Mouse (Mus musculus) ES-E14 (cell line): ENCODE results near the gene 2810006K23Rik. TPM values are rescaled to one million over a fixed set of nuclear protein-coding genes. Genes with fewer than 3 reads are reported as not detected.

Experiments used
- DNase-seq: peaks from one replicate; pipeline ENCODE4 v3.0.0-alpha.2; 2013; ENCODE audit warnings: low read depth, low spot score
- H3K27ac ChIP-seq: 2 replicates; pipeline ENCODE4 v1.5.1; 2012; ENCODE audit warnings: low read depth, mild to moderate bottlenecking, low read length, moderate library complexity, mixed read lengths; ENCODE audit not compliant: poor library complexity, insufficient read depth, severe bottlenecking
- H3K36me3 ChIP-seq: 2 replicates; pipeline ENCODE4 v1.6.1; 2012; ENCODE audit warnings: mild to moderate bottlenecking, low read length, moderate library complexity, mixed read lengths; ENCODE audit not compliant: control insufficient read depth, poor library complexity, insufficient read depth, severe bottlenecking
- H3K4me1 ChIP-seq, 2 experiments: fragments of 150-350 bp in 1 of 2; sonication (generic) in 1 of 2; 2 replicates each; pipeline ENCODE4 v1.6.1; 2012; ENCODE audit warnings: low read length in 2 of 2, mild to moderate bottlenecking in 1 of 2, mixed read lengths in 1 of 2; ENCODE audit not compliant: control insufficient read depth in 2 of 2, insufficient read depth in 2 of 2, poor library complexity in 1 of 2
- H3K4me3 ChIP-seq, 2 experiments: fragments of 150-350 bp in 1 of 2; sonication (generic) in 1 of 2; 2 replicates each; pipeline ENCODE4 v1.5.1; 2012; ENCODE audit warnings: low read length in 2 of 2, low read depth in 1 of 2, mild to moderate bottlenecking in 1 of 2, mixed read lengths in 1 of 2; ENCODE audit not compliant: insufficient read depth in 1 of 2, poor library complexity in 1 of 2, severe bottlenecking in 1 of 2
- H3K9ac ChIP-seq: 2 replicates; pipeline ENCODE4 v1.6.1; 2012; ENCODE audit warnings: low read depth, mild to moderate bottlenecking, low read length, mixed read lengths; ENCODE audit not compliant: poor library complexity, insufficient read depth, severe bottlenecking
- H3K9me3 ChIP-seq: fragments of 150-350 bp; sonication (generic); 2 replicates; pipeline ENCODE4 v1.6.1; 2012; ENCODE audit warnings: low read depth, mild to moderate bottlenecking, low read length; ENCODE audit not compliant: control insufficient read depth, insufficient read depth
- CHD2 ChIP-seq: IDR thresholded peaks from 2 replicates; pipeline ENCODE4 v1.6.1; 2014; ENCODE audit warnings: mild to moderate bottlenecking, low read depth, low read length, inconsistent platforms
- HCFC1 ChIP-seq: IDR thresholded peaks from 2 replicates; pipeline ENCODE4 v1.6.1; 2012; ENCODE audit warnings: low read length, inconsistent platforms, borderline replicate concordance; ENCODE audit not compliant: insufficient read depth
- MAFK ChIP-seq: IDR thresholded peaks from 2 replicates; pipeline ENCODE4 v1.6.1; 2014; ENCODE audit warnings: mild to moderate bottlenecking, low read depth, low read length, inconsistent platforms; ENCODE audit not compliant: insufficient read depth
- ZC3H11A ChIP-seq: IDR thresholded peaks from 2 replicates; pipeline ENCODE4 v1.6.1; 2012; ENCODE audit warnings: low read depth, mild to moderate bottlenecking, inconsistent platforms, low read length, borderline replicate concordance
- ZNF384 ChIP-seq: IDR thresholded peaks from 2 replicates; pipeline ENCODE4 v1.6.1; 2012; ENCODE audit warnings: low read depth, low read length, inconsistent platforms
- in situ Hi-C, 2 experiments: fragments of 600-800 bp; cut with MboI; formaldehyde crosslinking; loops; one replicate each; pipeline ENCODE4 v1.15.1; 2025; ENCODE audit warnings: low sequenced_read_pairs in 2 of 2, inconsistent platforms in 1 of 2; ENCODE audit not compliant: unreplicated experiment in 2 of 2
- total RNA-seq: library from RNA; depleted of rRNA; stranded (reverse); fragments of 300-350 nt; gene quantifications from 2 replicates; pipeline ENCODE4 v1.2.3, GENCODE M21; 2012

The 2810006K23Rik gene
- total RNA-seq, 1 experiment = 7.3 TPM

GRCm38 (mm10) chr5:124309155-124309554 lies 18.7 kb upstream of the 2810006K23Rik start:
- no peak for DNase-seq
- H3K4me1 ChIP-seq = no peaks in the 10 kb centered on the region; a peak in 1 of 4 replicates
- TF ChIP-seq MAFK = no peak
- no peak for TF ChIP-seq ZC3H11A
- no peak for TF ChIP-seq ZNF384
- TF ChIP-seq HCFC1 = no peak
- no peak for TF ChIP-seq CHD2
- in situ Hi-C loops = no loop called here
- H3K4me3 ChIP-seq = no peak overlapping the region
- no peak overlapping the region for H3K9ac ChIP-seq
- peaks cover 9% of the 10 kb centered on the region for H3K36me3 ChIP-seq
- H3K27ac ChIP-seq = no peak overlapping the region
- H3K9me3 ChIP-seq = no peaks in the 10 kb centered on the region

DNA sequence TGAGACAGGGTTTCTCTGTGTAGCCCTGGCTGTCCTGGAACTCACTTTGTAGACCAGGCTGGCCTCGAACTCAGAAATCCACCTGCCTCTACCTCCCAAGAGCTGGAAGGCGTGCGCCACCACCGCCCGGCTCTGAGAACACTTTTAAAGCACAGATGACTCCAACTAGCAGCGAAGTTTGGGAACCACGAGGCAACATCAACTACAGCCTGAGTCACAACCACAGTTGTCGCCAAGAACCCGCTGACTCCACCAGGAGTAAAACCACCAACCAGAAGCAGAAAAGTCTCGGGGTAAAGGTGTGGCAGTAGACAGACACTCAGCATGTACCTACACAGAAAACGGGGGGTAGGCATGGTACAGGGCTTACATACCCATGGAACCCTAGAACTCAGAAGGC lies 17.8 kb upstream of the 2810006K23Rik start:
- Histone ChIP-seq H3K27ac (no peak overlapping the region), H3K4me1 (no peaks in the 10 kb centered on the region; a peak in 1 of 4 replicates), H3K4me3 (no peak overlapping the region), H3K9ac (no peak overlapping the region), H3K36me3 (peaks cover 9% of the 10 kb centered on the region), H3K9me3 (no peaks in the 10 kb centered on the region)
- TF ChIP-seq MAFK (no peak), CHD2 (no peak), ZNF384 (no peak), HCFC1 (no peak), ZC3H11A (no peak)
- no peak for DNase-seq
- in situ Hi-C loops = no loop called here

DNA sequence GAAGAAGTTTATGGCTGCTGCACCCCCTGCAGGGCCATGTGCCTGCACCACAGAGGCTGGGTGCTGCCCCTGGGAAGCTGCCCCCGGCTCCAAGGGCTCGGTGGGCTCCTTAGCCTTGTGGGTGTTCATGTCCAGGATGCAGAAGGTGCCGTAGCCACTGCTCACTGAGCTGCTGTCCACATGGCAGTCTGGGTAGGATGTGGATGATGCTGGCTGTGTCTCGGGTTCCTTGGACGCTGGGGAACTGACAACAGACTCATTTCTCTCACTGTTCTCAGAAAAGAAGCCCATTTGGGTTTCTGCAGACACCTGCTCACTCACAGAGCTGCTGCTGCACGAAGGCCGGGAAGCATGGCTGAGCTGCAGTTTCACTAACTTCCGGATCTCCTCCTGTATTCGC lies 12.4 kb upstream of the 2810006K23Rik start:
- H3K9ac ChIP-seq = no peak overlapping the region
- peaks cover 17% of the 10 kb centered on the region for H3K36me3 ChIP-seq
- H3K27ac ChIP-seq = no peak overlapping the region
- TF ChIP-seq ZC3H11A = no peak
- TF ChIP-seq HCFC1 = no peak
- no peak for TF ChIP-seq ZNF384
- TF ChIP-seq CHD2 = no peak
- no peak for TF ChIP-seq MAFK
- no peaks in the 10 kb centered on the region; a peak in 1 of 4 replicates for H3K4me1 ChIP-seq
- DNase-seq = no peak
- in situ Hi-C loops = no loop called here
- 0 out of 2 replicates have a peak, but pooled peaks cover 2% of the 10 kb centered on the region for H3K9me3 ChIP-seq
- H3K4me3 ChIP-seq = no peak overlapping the region

DNA sequence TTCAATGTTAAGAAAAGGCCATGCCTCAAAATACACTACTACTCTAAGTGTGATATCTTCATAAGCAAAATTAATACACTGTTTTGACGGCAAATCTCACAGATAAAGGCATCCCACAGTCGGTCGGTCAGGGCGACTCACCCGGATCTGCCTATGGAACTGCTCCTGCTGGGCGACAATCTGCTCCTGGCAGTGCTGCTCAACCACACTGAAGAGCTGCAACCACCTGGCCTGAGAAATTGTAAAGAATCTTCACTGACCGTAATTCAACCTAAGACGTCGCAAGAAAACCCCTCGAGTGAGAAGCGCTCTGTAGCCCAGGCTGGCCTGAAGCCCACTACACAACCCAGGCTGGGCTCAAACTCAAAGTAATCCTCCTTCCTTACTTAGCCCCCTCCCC lies 11.9 kb upstream of the 2810006K23Rik start:
- H3K27ac ChIP-seq = no peak overlapping the region
- H3K4me1 ChIP-seq = no peaks in the 10 kb centered on the region
- in situ Hi-C loops = no loop called here
- TF ChIP-seq MAFK = no peak
- TF ChIP-seq ZC3H11A = no peak
- no peak overlapping the region for H3K4me3 ChIP-seq
- DNase-seq = no peak
- H3K36me3 ChIP-seq = peaks cover 17% of the 10 kb centered on the region
- H3K9me3 ChIP-seq = 0 out of 2 replicates have a peak, but pooled peaks cover 2% of the 10 kb centered on the region
- no peak overlapping the region for H3K9ac ChIP-seq

GRCm38 (mm10) chr5:124317648-124318047 lies 10.2 kb upstream of the 2810006K23Rik start:
- H3K4me3 ChIP-seq = no peak overlapping the region
- no peaks in the 10 kb centered on the region for H3K4me1 ChIP-seq
- in situ Hi-C loops = no loop called here
- H3K9ac ChIP-seq = no peak overlapping the region
- no peak overlapping the region for H3K27ac ChIP-seq
- TF ChIP-seq ZC3H11A = no peak
- no peak for TF ChIP-seq CHD2
- TF ChIP-seq ZNF384 = no peak
- TF ChIP-seq HCFC1 = no peak
- no peak for TF ChIP-seq MAFK
- DNase-seq = no peak
- H3K9me3 ChIP-seq = 0 out of 2 replicates have a peak, but pooled peaks cover 2% of the 10 kb centered on the region
- peaks cover 15% of the 10 kb centered on the region for H3K36me3 ChIP-seq
